Mouse (Mus musculus): ENCODE results near the gene Gm45208. TPM values are rescaled to one million over a fixed set of nuclear protein-coding genes. Genes with fewer than 3 reads are reported as not detected.
"Not testable (repeated sequence)": the region's sequence is repeated elsewhere in the genome, so short reads cannot be mapped to it uniquely, and the experiment has no call there.

The Gm45208 gene
- polyA plus RNA-seq, 1 experiment from 2014 or later: 1.7 TPM

DNA sequence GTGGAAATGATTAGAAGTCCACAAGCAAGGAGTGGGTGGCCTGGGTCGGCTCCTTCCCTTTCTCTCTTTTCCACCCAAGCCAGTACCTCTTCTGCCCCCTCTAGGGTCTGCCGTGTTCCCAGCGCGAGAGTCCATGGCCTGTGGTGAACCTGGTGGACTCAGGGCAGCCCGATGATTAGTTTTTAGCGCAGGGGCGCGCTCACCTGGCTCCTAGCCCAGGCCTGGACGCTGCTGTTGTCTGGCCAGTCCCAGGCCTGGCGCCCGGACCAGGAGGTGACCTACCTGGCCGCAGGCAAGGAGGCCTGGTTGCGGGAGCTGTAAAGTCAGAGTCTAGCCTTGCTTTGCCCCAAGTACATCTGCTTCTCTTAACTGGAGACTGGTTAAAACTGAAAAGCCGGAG, 41.2 kb upstream of the Gm45208 start, which contains the start of gene Magix:
Magix (minus strand) TSS at position 388 of the 400 bp plus-strand sequence.
- no peak within 1 kb of the TSS for H3K27ac ChIP-seq (ENCODE audit: low read length)
- peak within 1 kb of the TSS; percentile 56 for H3K4me2 ChIP-seq (ENCODE audit: low read depth, low read length)
- peak within 1 kb of the TSS; percentile 59 for H3K9ac ChIP-seq (ENCODE audit: low read length)
- H3K27me3 ChIP-seq (ENCODE audit: control insufficient read depth, insufficient read depth, low read depth, low read length): no peaks in the 10 kb centered on the region
- H3K4me1 ChIP-seq (replicated peaks; ENCODE audit: control insufficient read depth, insufficient read depth, low read length): no peaks in the 10 kb centered on the region
- no peaks in the 10 kb centered on the region for H3K36me3 ChIP-seq (ENCODE audit: control insufficient read depth, insufficient read depth, low read length)
- H3K9me3 ChIP-seq (ENCODE audit: control insufficient read depth, low read length): no peaks in the 10 kb centered on the region
- 58% methylated on average over 14 of the region's 14 CpGs for WGBS
- ATAC-seq (ENCODE audit: low read depth): no peak
- peak within 1 kb of the TSS; percentile 37 for H3K4me3 ChIP-seq (ENCODE audit: low read length)

- no peak overlapping the region for H3K9ac ChIP-seq (ENCODE audit: low read length)
- no peaks in the 10 kb centered on the region for H3K4me1 ChIP-seq (replicated peaks; ENCODE audit: control insufficient read depth, insufficient read depth, low read length)
- no peaks in the 10 kb centered on the region for H3K27me3 ChIP-seq (ENCODE audit: control insufficient read depth, insufficient read depth, low read depth, low read length)
- H3K9me3 ChIP-seq (ENCODE audit: control insufficient read depth, low read length): no peaks in the 10 kb centered on the region
- 84% methylated on average over 2 of the region's 2 CpGs for WGBS
- no peak overlapping the region for H3K4me2 ChIP-seq (ENCODE audit: low read depth, low read length)
- H3K27ac ChIP-seq (ENCODE audit: low read length): no peak overlapping the region
- no peaks in the 10 kb centered on the region for H3K36me3 ChIP-seq (ENCODE audit: control insufficient read depth, insufficient read depth, low read length)
- ATAC-seq (ENCODE audit: low read depth): no peak
- no peak overlapping the region for H3K4me3 ChIP-seq (ENCODE audit: low read length)
Observed at GRCm38 (mm10) chrX:7688321-7688720, 33.7 kb upstream of the Gm45208 start.

GRCm38 (mm10) chrX:7690486-7690885, 31.6 kb upstream of the Gm45208 start:
- Histone ChIP-seq H3K4me3 (ENCODE audit: low read length) (no peak overlapping the region), H3K36me3 (ENCODE audit: control insufficient read depth, insufficient read depth, low read length) (no peaks in the 10 kb centered on the region), H3K27me3 (ENCODE audit: control insufficient read depth, insufficient read depth, low read depth, low read length) (no peaks in the 10 kb centered on the region), H3K4me1 (replicated peaks; ENCODE audit: control insufficient read depth, insufficient read depth, low read length) (no peaks in the 10 kb centered on the region), H3K9ac (ENCODE audit: low read length) (no peak overlapping the region), H3K4me2 (ENCODE audit: low read depth, low read length) (no peak overlapping the region), H3K9me3 (ENCODE audit: control insufficient read depth, low read length) (no peaks in the 10 kb centered on the region), H3K27ac (ENCODE audit: low read length) (peak overlapping the region; percentile 57; the same call in 1 of the 2 replicates)
- 30% methylated on average over 3 of the region's 3 CpGs for WGBS
- ATAC-seq (ENCODE audit: low read depth): peak; percentile 90

DNA sequence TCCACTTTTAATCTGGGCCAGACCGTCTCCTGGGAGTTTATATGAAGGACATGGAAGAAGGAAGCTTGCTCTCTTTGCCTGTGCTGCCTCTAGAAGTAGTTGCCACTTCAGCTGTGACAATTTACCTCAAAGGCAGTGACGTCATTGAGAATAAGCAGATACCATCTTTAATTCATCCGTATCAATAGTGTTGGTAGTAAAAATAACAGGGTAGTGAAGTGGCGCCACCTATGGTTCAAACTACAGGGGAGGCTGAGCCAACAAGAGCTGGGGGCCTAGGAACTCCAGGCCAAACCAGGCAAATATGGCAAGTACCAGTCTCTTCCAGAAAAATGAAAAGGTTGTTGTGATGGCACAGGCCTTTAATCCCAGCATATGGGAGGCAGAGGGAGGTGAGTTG, 29.2 kb upstream of the Gm45208 start:
- H3K9me3 ChIP-seq (ENCODE audit: control insufficient read depth, low read length): no peaks in the 10 kb centered on the region
- no peak overlapping the region for H3K27ac ChIP-seq (ENCODE audit: low read length)
- no peak overlapping the region for H3K4me3 ChIP-seq (ENCODE audit: low read length)
- H3K27me3 ChIP-seq (ENCODE audit: control insufficient read depth, insufficient read depth, low read depth, low read length): no peaks in the 10 kb centered on the region
- H3K9ac ChIP-seq (ENCODE audit: low read length): no peak overlapping the region
- no peak for ATAC-seq (ENCODE audit: low read depth)
- 29% methylated on average over 4 of the region's 4 CpGs for WGBS
- no peaks in the 10 kb centered on the region for H3K4me1 ChIP-seq (replicated peaks; ENCODE audit: control insufficient read depth, insufficient read depth, low read length)
- H3K36me3 ChIP-seq (ENCODE audit: control insufficient read depth, insufficient read depth, low read length): no peaks in the 10 kb centered on the region
- H3K4me2 ChIP-seq (ENCODE audit: low read depth, low read length): no peak overlapping the region

DNA sequence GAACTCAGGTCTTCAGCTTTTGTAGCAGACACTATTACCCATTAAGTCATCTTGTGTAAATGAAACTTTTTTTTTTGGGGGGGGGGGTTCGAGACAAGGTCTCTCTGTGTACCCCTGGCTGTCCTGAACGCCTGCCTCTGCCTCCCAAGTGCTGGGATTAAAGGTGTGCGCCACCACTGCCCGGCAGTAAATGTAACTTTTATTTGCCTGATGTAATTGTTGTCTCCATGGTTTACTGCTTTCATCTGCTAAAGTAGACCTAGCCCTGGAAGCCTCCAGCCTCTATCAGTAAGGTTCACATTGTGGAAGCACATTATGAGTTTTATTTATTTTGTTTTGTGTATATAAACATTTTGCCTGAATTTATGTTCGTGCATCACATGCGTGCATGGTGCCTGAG, 25.5 kb upstream of the Gm45208 start:
- H3K9ac ChIP-seq (ENCODE audit: low read length): peak overlapping the region; percentile 28; the same call in 1 of the 2 replicates
- peak overlapping the region; percentile 31 for H3K4me3 ChIP-seq (ENCODE audit: low read length)
- H3K9me3 ChIP-seq (ENCODE audit: control insufficient read depth, low read length): no peaks in the 10 kb centered on the region
- peak overlapping the region; percentile 40; the same call in 1 of the 2 replicates for H3K4me2 ChIP-seq (ENCODE audit: low read depth, low read length)
- ATAC-seq (ENCODE audit: low read depth): peak; percentile 8
- peaks cover 2% of the 10 kb centered on the region for H3K36me3 ChIP-seq (ENCODE audit: control insufficient read depth, insufficient read depth, low read length)
- WGBS: 26% methylated on average over 6 of the region's 6 CpGs
- no peaks in the 10 kb centered on the region for H3K27me3 ChIP-seq (ENCODE audit: control insufficient read depth, insufficient read depth, low read depth, low read length)
- no peaks in the 10 kb centered on the region; the same call in 1 of the 2 replicates for H3K4me1 ChIP-seq (replicated peaks; ENCODE audit: control insufficient read depth, insufficient read depth, low read length)
- H3K27ac ChIP-seq (ENCODE audit: low read length): no peak overlapping the region

DNA sequence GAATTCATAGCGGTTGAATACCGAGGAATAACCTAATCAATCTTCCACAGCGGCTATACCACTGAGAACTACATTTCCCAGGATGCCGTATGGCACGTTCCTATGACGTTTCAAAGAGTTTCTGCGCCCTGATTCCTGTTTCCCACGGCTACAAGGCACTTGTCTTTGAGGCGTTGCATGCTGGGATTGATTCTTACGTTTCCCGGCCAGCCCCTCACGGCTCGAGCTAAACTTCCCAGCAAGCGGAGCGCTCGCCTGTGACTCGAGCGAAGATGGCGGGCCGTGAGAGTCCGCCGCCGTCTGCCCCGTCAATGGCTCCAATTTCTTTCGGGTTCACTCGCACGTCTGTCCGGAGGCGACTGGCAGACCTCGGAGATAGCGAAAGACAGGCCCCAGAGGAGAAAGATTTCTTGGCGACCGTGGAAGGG, 25.1 kb upstream of the Gm45208 start, which contains the start of gene Gpkow:
Gpkow (plus strand) TSS at position 178 of the 428 bp plus-strand sequence.
- Histone ChIP-seq H3K9ac (ENCODE audit: low read length) (peak within 1 kb of the TSS; percentile 73), H3K27ac (ENCODE audit: low read length) (peak within 1 kb of the TSS; percentile 17; the same call in 1 of the 2 replicates), H3K27me3 (ENCODE audit: control insufficient read depth, insufficient read depth, low read depth, low read length) (no peaks in the 10 kb centered on the region), H3K4me1 (replicated peaks; ENCODE audit: control insufficient read depth, insufficient read depth, low read length) (no peaks in the 10 kb centered on the region; the same call in 1 of the 2 replicates), H3K4me3 (ENCODE audit: low read length) (peak within 1 kb of the TSS; percentile 67), H3K36me3 (ENCODE audit: control insufficient read depth, insufficient read depth, low read length) (peaks cover 2% of the 10 kb centered on the region), H3K4me2 (ENCODE audit: low read depth, low read length) (peak within 1 kb of the TSS; percentile 61), H3K9me3 (ENCODE audit: control insufficient read depth, low read length) (no peaks in the 10 kb centered on the region)
- ATAC-seq (ENCODE audit: low read depth): peak; percentile 96
- WGBS: 6% methylated on average over 33 of the region's 33 CpGs

- Histone ChIP-seq H3K9ac (ENCODE audit: low read length) (peak overlapping the region; percentile 56), H3K4me3 (ENCODE audit: low read length) (peak overlapping the region; percentile 45), H3K27ac (ENCODE audit: low read length) (0 out of 2 replicates have a peak overlapping the region, but pooled peaks have one; percentile 43), H3K4me2 (ENCODE audit: low read depth, low read length) (peak overlapping the region; percentile 51)
- 24% methylated on average over 5 of the region's 12 CpGs for WGBS
- peak; percentile 18; the same call in 1 of the 2 replicates for ATAC-seq (ENCODE audit: low read depth)
- not testable (repeated sequence) for H3K4me1 ChIP-seq (replicated peaks; ENCODE audit: control insufficient read depth, insufficient read depth, low read length); H3K27me3 ChIP-seq (ENCODE audit: control insufficient read depth, insufficient read depth, low read depth, low read length); H3K36me3 ChIP-seq (ENCODE audit: control insufficient read depth, insufficient read depth, low read length); H3K9me3 ChIP-seq (ENCODE audit: control insufficient read depth, low read length)
Observed at GRCm38 (mm10) chrX:7713764-7714134, 8.3 kb upstream of the Gm45208 start.

DNA sequence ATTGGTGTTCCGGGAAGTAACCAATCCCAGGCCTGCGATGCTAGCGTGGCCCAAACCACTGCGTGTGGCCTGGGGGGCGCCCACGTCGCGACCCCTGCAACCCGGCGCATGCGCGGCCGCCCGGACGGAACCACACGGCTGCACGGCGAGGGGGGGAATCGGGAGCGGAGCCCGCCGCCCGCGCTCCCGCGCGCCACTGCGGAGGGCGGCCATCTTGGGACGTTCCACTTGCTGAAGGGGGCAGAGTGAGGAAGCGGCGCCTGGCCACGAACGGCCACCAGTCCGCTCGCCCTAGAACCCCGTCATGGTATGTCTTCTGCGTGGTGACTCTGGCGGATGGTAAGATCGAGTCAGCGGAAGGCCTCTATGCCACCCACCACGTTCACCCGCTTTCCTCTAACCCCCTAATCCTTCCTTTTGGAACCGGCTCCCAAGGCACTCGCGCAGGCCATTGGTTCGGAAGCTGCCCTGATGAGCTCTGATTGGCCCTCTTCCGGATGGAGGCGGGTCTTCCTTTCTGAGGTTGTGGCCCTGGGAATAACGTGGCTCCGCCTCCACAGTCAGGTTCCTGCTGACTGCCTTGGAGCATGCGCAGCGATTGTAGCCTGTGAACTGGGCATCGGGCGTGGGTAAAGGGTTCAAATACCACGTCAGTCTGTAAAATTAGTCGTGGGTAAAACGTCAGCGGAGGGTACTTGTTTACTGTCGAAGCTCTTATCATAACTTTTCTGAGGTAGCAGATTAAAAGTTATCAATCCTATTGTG, 7.7 kb upstream of the Gm45208 start, which contains the start of gene Wdr45:
Wdr45 (plus strand) TSS at position 199 of the 765 bp plus-strand sequence.
- not testable (repeated sequence) for H3K9me3 ChIP-seq (ENCODE audit: control insufficient read depth, low read length); H3K36me3 ChIP-seq (ENCODE audit: control insufficient read depth, insufficient read depth, low read length); H3K4me1 ChIP-seq (replicated peaks; ENCODE audit: control insufficient read depth, insufficient read depth, low read length); H3K27me3 ChIP-seq (ENCODE audit: control insufficient read depth, insufficient read depth, low read depth, low read length)
- WGBS: 8% methylated on average over 24 of the region's 60 CpGs
- Histone ChIP-seq H3K4me3 (ENCODE audit: low read length) (peak within 1 kb of the TSS; percentile 45), H3K27ac (ENCODE audit: low read length) (0 out of 2 replicates have a peak within 1 kb of the TSS, but pooled peaks have one; percentile 43), H3K4me2 (ENCODE audit: low read depth, low read length) (peak within 1 kb of the TSS; percentile 51), H3K9ac (ENCODE audit: low read length) (peak within 1 kb of the TSS; percentile 56)
- ATAC-seq (ENCODE audit: low read depth): peak; percentile 97

DNA sequence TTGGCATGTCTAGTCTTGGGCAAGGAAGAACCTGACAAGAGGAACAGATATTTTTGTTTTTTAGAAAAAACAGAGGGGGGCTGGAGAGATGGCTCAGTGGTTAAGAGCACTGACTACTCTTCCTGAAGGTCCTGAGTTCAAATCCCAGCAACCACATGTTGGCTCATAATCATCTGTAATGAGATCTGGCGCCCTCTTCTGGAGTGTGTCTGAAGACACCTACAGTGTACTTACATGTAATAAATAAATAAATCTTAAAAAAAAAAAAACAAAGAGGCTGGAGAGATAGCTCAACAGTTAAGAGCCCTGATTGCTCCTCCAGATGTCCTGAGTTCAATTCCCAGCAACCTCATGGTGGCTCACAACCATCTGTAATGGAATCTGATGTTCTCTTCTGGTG, 6.0 kb upstream of the Gm45208 start:
- 41% methylated on average over 1 of the region's 1 CpGs for WGBS
- not testable (repeated sequence) for H3K9me3 ChIP-seq (ENCODE audit: control insufficient read depth, low read length); H3K27me3 ChIP-seq (ENCODE audit: control insufficient read depth, insufficient read depth, low read depth, low read length); H3K4me1 ChIP-seq (replicated peaks; ENCODE audit: control insufficient read depth, insufficient read depth, low read length); H3K4me2 ChIP-seq (ENCODE audit: low read depth, low read length); H3K4me3 ChIP-seq (ENCODE audit: low read length); H3K9ac ChIP-seq (ENCODE audit: low read length); ATAC-seq (ENCODE audit: low read depth); H3K36me3 ChIP-seq (ENCODE audit: control insufficient read depth, insufficient read depth, low read length); H3K27ac ChIP-seq (ENCODE audit: low read length)
